Mouse (Mus musculus) gastrocnemius, adult 2 months (tissue): ENCODE measurements around the gene Pbld1. TPM values are rescaled to one million over a fixed set of nuclear protein-coding genes. Genes with fewer than 3 reads are reported as not detected.
A peak's percentile ranks its signal among the peaks of the same experiment; 100 is the strongest.

Experiments
- DNase-seq: peaks from one replicate; pipeline ENCODE4 v3.0.0; 2022
- H3K27ac ChIP-seq: fragments of 200-600 bp; 2 replicates; pipeline ENCODE4 v1.8.1; 2022; ENCODE audit warnings: mild to moderate bottlenecking
- H3K4me3 ChIP-seq: fragments of 200-600 bp; 2 replicates; pipeline ENCODE4 v1.8.1; 2022; ENCODE audit warnings: mild to moderate bottlenecking, moderate library complexity
- CTCF ChIP-seq: fragments of 200-600 bp; IDR thresholded peaks from 2 replicates; pipeline ENCODE4 v1.8.1; 2022; ENCODE audit warnings: antibody characterized with exemption, mild to moderate bottlenecking, moderate library complexity
- intact Hi-C: fragments of 180-260 bp; cut with DNase I; formaldehyde crosslinking; loops from one replicate; pipeline ENCODE4 v1.15.1; 2025
- total RNA-seq, 2 experiments: library from RNA; stranded (reverse); gene quantifications; 2 replicates each; pipeline ENCODE4 v1.2.3; 2021

The Pbld1 gene
- total RNA-seq, 2 experiments from 2014 or later = 0.66 to 1.1 TPM

- intact Hi-C loops = loop anchor here (2.0 to 10.0 kb wide), 4 partner anchors 39 to 312 kb away; partner anchors contain the start of gene Herc4
- H3K27ac ChIP-seq = peak overlapping the region; percentile 100; the same call in 1 of the 2 replicates
- DNase-seq = no peak
- no peak for TF ChIP-seq CTCF
- H3K4me3 ChIP-seq = peak overlapping the region; percentile 74; the same call in 1 of the 2 replicates
Measured at GRCm38 (mm10) chr10:63025491-63026011, 34.4 kb upstream of the Pbld1 start.

GRCm38 (mm10) chr10:63026156-63026794 lies 33.7 kb upstream of the Pbld1 start:
- intact Hi-C loops = loop anchor here (5.0 to 10.0 kb wide), 3 partner anchors 89 to 311 kb away; partner anchors contain the start of gene Herc4
- Histone ChIP-seq H3K27ac (no peak overlapping the region), H3K4me3 (no peak overlapping the region)
- no peak for TF ChIP-seq CTCF
- DNase-seq = no peak

GRCm38 (mm10) chr10:63026795-63027160 lies 33.2 kb upstream of the Pbld1 start:
- TF ChIP-seq CTCF = no peak
- no peak for DNase-seq
- Histone ChIP-seq H3K27ac (no peak overlapping the region), H3K4me3 (no peak overlapping the region)
- intact Hi-C loops = loop anchor here (5.0 to 10.0 kb wide), 3 partner anchors 88 to 311 kb away; partner anchors contain the start of gene Herc4

GRCm38 (mm10) chr10:63027376-63028161 lies 32.4 kb upstream of the Pbld1 start:
- intact Hi-C loops = loop anchor here (5.0 to 10.0 kb wide), 3 partner anchors 87 to 310 kb away; partner anchors contain the start of gene Herc4
- Histone ChIP-seq H3K27ac (no peak overlapping the region), H3K4me3 (no peak overlapping the region)
- DNase-seq = no peak
- no peak for TF ChIP-seq CTCF

GRCm38 (mm10) chr10:63028396-63028795 lies 31.6 kb upstream of the Pbld1 start:
- no peak for TF ChIP-seq CTCF
- DNase-seq = no peak
- intact Hi-C loops = loop anchor here (5.0 to 10.0 kb wide), 3 partner anchors 86 to 309 kb away; partner anchors contain the start of gene Herc4
- H3K4me3 ChIP-seq = no peak overlapping the region
- no peak overlapping the region for H3K27ac ChIP-seq

- H3K27ac ChIP-seq = no peak overlapping the region
- DNase-seq = no peak
- TF ChIP-seq CTCF = no peak
- intact Hi-C loops = no loop called here
- H3K4me3 ChIP-seq = no peak overlapping the region
Measured at GRCm38 (mm10) chr10:63032267-63032666, 27.7 kb upstream of the Pbld1 start.

GRCm38 (mm10) chr10:63032956-63033355 lies 27.0 kb upstream of the Pbld1 start:
- intact Hi-C loops = no loop called here
- no peak for TF ChIP-seq CTCF
- H3K4me3 ChIP-seq = no peak overlapping the region
- no peak overlapping the region for H3K27ac ChIP-seq
- no peak for DNase-seq

GRCm38 (mm10) chr10:63038571-63039320 lies 21.2 kb upstream of the Pbld1 start:
- intact Hi-C loops = no loop called here
- Histone ChIP-seq H3K4me3 (no peak overlapping the region), H3K27ac (no peak overlapping the region)
- TF ChIP-seq CTCF = no peak
- no peak for DNase-seq

- H3K4me3 ChIP-seq = no peak overlapping the region
- DNase-seq = no peak
- no peak overlapping the region for H3K27ac ChIP-seq
- intact Hi-C loops = no loop called here
- no peak for TF ChIP-seq CTCF
Measured at GRCm38 (mm10) chr10:63039867-63040628, 19.9 kb upstream of the Pbld1 start.

GRCm38 (mm10) chr10:63043154-63043553 lies 16.8 kb upstream of the Pbld1 start:
- DNase-seq = no peak
- Histone ChIP-seq H3K4me3 (no peak overlapping the region), H3K27ac (no peak overlapping the region)
- intact Hi-C loops = no loop called here
- peak; percentile 43 for TF ChIP-seq CTCF

GRCm38 (mm10) chr10:63047751-63048150 lies 12.2 kb upstream of the Pbld1 start:
- TF ChIP-seq CTCF = no peak
- Histone ChIP-seq H3K4me3 (no peak overlapping the region), H3K27ac (no peak overlapping the region)
- DNase-seq = no peak
- intact Hi-C loops = no loop called here

GRCm38 (mm10) chr10:63049106-63049505 lies 10.9 kb upstream of the Pbld1 start:
- Histone ChIP-seq H3K27ac (peak overlapping the region; percentile 62), H3K4me3 (no peak overlapping the region)
- TF ChIP-seq CTCF = no peak
- DNase-seq = no peak
- intact Hi-C loops = no loop called here
